In the genomic region with DNA sequence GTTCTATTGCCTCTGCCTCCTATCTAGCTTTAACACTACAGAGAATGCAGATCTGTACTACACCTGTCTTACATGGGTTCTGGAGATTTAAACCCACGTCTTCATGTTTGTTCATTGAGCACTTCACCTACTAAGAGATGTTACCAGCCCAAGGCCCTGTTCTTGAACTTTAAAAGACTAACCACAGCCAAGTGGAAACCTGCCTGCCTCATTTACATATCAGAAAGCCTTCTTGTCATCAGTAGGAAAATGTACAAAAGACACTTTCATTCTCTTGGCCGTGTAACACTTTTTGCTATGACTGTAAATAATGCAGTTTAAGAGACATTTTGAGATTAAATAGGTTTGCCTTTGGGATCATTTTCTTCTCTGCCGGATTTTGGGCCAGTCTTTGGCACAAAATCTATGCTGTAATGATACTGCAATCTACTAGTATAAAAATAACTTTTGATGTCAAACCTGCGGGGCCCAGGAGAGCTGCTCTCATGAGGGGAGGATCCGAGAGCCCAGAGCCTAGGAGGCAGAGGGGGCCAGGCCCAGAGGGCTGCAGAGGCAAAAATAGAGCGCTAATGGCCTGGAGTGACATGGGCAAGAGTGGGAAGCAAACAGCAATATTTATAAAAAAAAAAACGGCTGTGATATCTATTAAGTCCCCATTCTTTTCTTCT, we compare ENCODE assay signal across 9 mouse cellular contexts.
DNase-seq lines count a peak whose midpoint lies in the region; ATAC-seq and TF ChIP-seq lines count a peak whose summit lies in the region.
"Had no signal": no experiment of that assay in that cellular context is flagged by ENCODE, and none has a peak within 500 bp of the region (broad histone marks: within the 10 kb centered on the region; RNA-seq: fewer than 3 reads in every experiment).

No protein-coding gene starts in this region.

- H3K4me3 ChIP-seq in kidney, embryonic 15.5 days (replicated peaks) = peak overlapping the region; percentile 27; the same call in 1 of the 2 replicates
- peak overlapping the region in 1 of 3 experiments; percentile 44 for H3K4me3 ChIP-seq in CH12.LX (replicated peaks in 1 of 3; ENCODE audit: low read depth in 2 of 3, low read length in 2 of 3, poor library complexity in 1 of 3)
- H3K4me3 ChIP-seq in embryonic facial prominence, embryonic 14.5 days (ENCODE audit: low read depth, low read length) = peak overlapping the region; percentile 27; the same call in 1 of the 2 replicates
- H3K4me3 ChIP-seq in intestine, embryonic 16.5 days (ENCODE audit: low read length) = no peak overlapping the region
- H3K4me3 ChIP-seq: midbrain, embryonic 12.5 days had no signal

- ATAC-seq in kidney, embryonic 15.5 days (replicated peaks; ENCODE audit: low FRiP score) = no peak
- no peak for ATAC-seq in embryonic facial prominence, embryonic 14.5 days (ENCODE audit: low read depth)
- no peak for ATAC-seq in intestine, embryonic 16.5 days

- H3K27ac ChIP-seq in kidney, embryonic 15.5 days = no peak overlapping the region
- H3K27ac ChIP-seq in CH12.LX (ENCODE audit: insufficient read depth, low read depth) = no peak overlapping the region
- no peak overlapping the region for H3K27ac ChIP-seq in embryonic facial prominence, embryonic 14.5 days (replicated peaks; ENCODE audit: low read depth, low read length)
- H3K27ac ChIP-seq in intestine, embryonic 16.5 days (ENCODE audit: low read length) = no peak overlapping the region
- H3K27ac ChIP-seq: midbrain, embryonic 12.5 days had no signal

- H3K36me3 ChIP-seq in kidney, embryonic 15.5 days = no peaks in the 10 kb centered on the region
- no peaks in the 10 kb centered on the region for H3K36me3 ChIP-seq in CH12.LX (replicated peaks in 1 of 2; ENCODE audit: control insufficient read depth in 1 of 2, insufficient read depth in 1 of 2, low read length in 1 of 2)
- H3K36me3 ChIP-seq in embryonic facial prominence, embryonic 14.5 days (ENCODE audit: control insufficient read depth, insufficient read depth, low read length) = no peaks in the 10 kb centered on the region
- H3K36me3 ChIP-seq in intestine, embryonic 16.5 days (ENCODE audit: control insufficient read depth, insufficient read depth, low read length) = no peaks in the 10 kb centered on the region
- H3K36me3 ChIP-seq: midbrain, embryonic 12.5 days had no signal

- H3K4me1 ChIP-seq in kidney, embryonic 15.5 days = no peaks in the 10 kb centered on the region
- peaks cover 0 to 13% of the 10 kb centered on the region in 2 experiments; a peak in 2 of 4 replicates for H3K4me1 ChIP-seq in CH12.LX (ENCODE audit: control insufficient read depth in 1 of 2, insufficient read depth in 2 of 2)
- H3K4me1 ChIP-seq in embryonic facial prominence, embryonic 14.5 days (ENCODE audit: control insufficient read depth, insufficient read depth, low read length) = no peaks in the 10 kb centered on the region
- H3K4me1 ChIP-seq in intestine, embryonic 16.5 days (ENCODE audit: control insufficient read depth, insufficient read depth, low read length) = no peaks in the 10 kb centered on the region
- H3K4me1 ChIP-seq: midbrain, embryonic 12.5 days had no signal

- no peak overlapping the region for H3K9ac ChIP-seq in kidney, embryonic 15.5 days
- H3K9ac ChIP-seq in CH12.LX (ENCODE audit: insufficient read depth, low read depth) = no peak overlapping the region
- peak overlapping the region; percentile 37; the same call in 1 of the 2 replicates for H3K9ac ChIP-seq in embryonic facial prominence, embryonic 14.5 days (ENCODE audit: low read depth, low read length)
- no peak overlapping the region for H3K9ac ChIP-seq in intestine, embryonic 16.5 days (ENCODE audit: low read depth, low read length)
- H3K9ac ChIP-seq: midbrain, embryonic 12.5 days had no signal

- no peak for TF ChIP-seq CTCF in CH12.LX (conservative IDR thresholded peaks at IDR 0.05 in 1 of 2, IDR thresholded peaks at IDR 0.05 in 1 of 2; ENCODE audit: low read depth in 2 of 2, low read length in 2 of 2)

- in situ Hi-C loops in CH12.LX (cut with MboI; ENCODE audit: low pct_ligation_motif_present, low pct_unique_long_range_greater_than_20kb, low sequenced_read_pairs) = loop anchor here (5.0 to 25.0 kb wide), 2 partner anchors 632 to 1047 kb away; no protein-coding TSS in a partner anchor

- H3K27me3 ChIP-seq in kidney, embryonic 15.5 days = no peaks in the 10 kb centered on the region
- H3K27me3 ChIP-seq in CH12.LX (replicated peaks) = no peaks in the 10 kb centered on the region
- no peaks in the 10 kb centered on the region for H3K27me3 ChIP-seq in embryonic facial prominence, embryonic 14.5 days (replicated peaks; ENCODE audit: control insufficient read depth, insufficient read depth, low read length)
- no peaks in the 10 kb centered on the region for H3K27me3 ChIP-seq in intestine, embryonic 16.5 days (replicated peaks; ENCODE audit: control insufficient read depth, insufficient read depth, low read length)
- H3K27me3 ChIP-seq: midbrain, embryonic 12.5 days had no signal

- no peak for TF ChIP-seq EP300 in CH12.LX (IDR thresholded peaks at IDR 0.05; ENCODE audit: low read length)

- no peak for TF ChIP-seq POLR2A in CH12.LX (IDR thresholded peaks at IDR 0.05; ENCODE audit: low read depth, low read length)

- dilution Hi-C loops in CH12.LX (cut with MboI; ENCODE audit: extremely low pct_ligation_motif_present, extremely low pct_unique_long_range_greater_than_20kb, low sequenced_read_pairs) = no loop called here

- no peak for DNase-seq in kidney, postnatal 14 days
- DNase-seq in CH12.LX (ENCODE audit: extremely low read depth) = peak; percentile 43
- no peak for DNase-seq in embryonic facial prominence, embryonic 14.5 days (ENCODE audit: low spot score)
- peak; percentile 58 for DNase-seq in heart, postnatal 4 days
- no peak for DNase-seq in urinary bladder, adult 2 months (ENCODE audit: low spot score)
- no peak for DNase-seq in embryo, embryonic 9.5 days (ENCODE audit: extremely low spot score)

- no peak for TF ChIP-seq RAD21 in CH12.LX (IDR thresholded peaks at IDR 0.05; ENCODE audit: low read depth, low read length)

- WGBS in kidney, embryonic 15.5 days = 74% methylated on average over 7 of the region's 7 CpGs
- WGBS in embryonic facial prominence, embryonic 14.5 days = 58% methylated on average over 7 of the region's 7 CpGs
- 69% methylated on average over 7 of the region's 7 CpGs for WGBS in intestine, embryonic 16.5 days

- H3K4me2 ChIP-seq in kidney, embryonic 15.5 days = peak overlapping the region; percentile 49; the same call in 1 of the 2 replicates
- peak overlapping the region; percentile 54 for H3K4me2 ChIP-seq in CH12.LX (ENCODE audit: insufficient read depth, low read depth, poor library complexity, severe bottlenecking)
- peak overlapping the region; percentile 47; the same call in 1 of the 2 replicates for H3K4me2 ChIP-seq in embryonic facial prominence, embryonic 14.5 days (ENCODE audit: low read depth, low read length)
- no peak overlapping the region for H3K4me2 ChIP-seq in intestine, embryonic 16.5 days (ENCODE audit: low read depth, low read length)
- H3K4me2 ChIP-seq: midbrain, embryonic 12.5 days had no signal

- H3K9me3 ChIP-seq in kidney, embryonic 15.5 days (replicated peaks) = no peaks in the 10 kb centered on the region
- H3K9me3 ChIP-seq in CH12.LX (replicated peaks; ENCODE audit: low read length) = peaks cover 3% of the 10 kb centered on the region
- 0 out of 2 replicates have a peak, but pooled peaks cover 5% of the 10 kb centered on the region for H3K9me3 ChIP-seq in embryonic facial prominence, embryonic 14.5 days (ENCODE audit: control insufficient read depth, low read length)
- no peaks in the 10 kb centered on the region for H3K9me3 ChIP-seq in intestine, embryonic 16.5 days (ENCODE audit: control insufficient read depth, low read length)
- H3K9me3 ChIP-seq: midbrain, embryonic 12.5 days had no signal

- H3K79me2 ChIP-seq in CH12.LX (replicated peaks; ENCODE audit: control insufficient read depth, extremely low read depth, insufficient read depth, poor library complexity, severe bottlenecking) = no peaks in the 10 kb centered on the region

TF ChIP-seq in CH12.LX, 34 proteins besides CTCF, POLR2A, EP300 and RAD21:
- no peak for TF ChIP-seq MYC (IDR thresholded peaks at IDR 0.05; ENCODE audit: low read depth, low read length)
- no peak for TF ChIP-seq JUN (IDR thresholded peaks at IDR 0.05; ENCODE audit: insufficient read depth, low read depth, low read length)
- TF ChIP-seq ZKSCAN1 (IDR thresholded peaks at IDR 0.05; ENCODE audit: borderline replicate concordance, low read depth, low read length) = no peak
- TF ChIP-seq HCFC1 (IDR thresholded peaks at IDR 0.05; ENCODE audit: low read depth, low read length) = no peak
- TF ChIP-seq MXI1 (IDR thresholded peaks at IDR 0.05; ENCODE audit: low read depth, low read length) = no peak
- TF ChIP-seq BHLHE40 (IDR thresholded peaks at IDR 0.05; ENCODE audit: low read depth, low read length) = no peak
- no peak for TF ChIP-seq CHD2 (IDR thresholded peaks at IDR 0.05; ENCODE audit: low read length)
- no peak for TF ChIP-seq PAX5 (IDR thresholded peaks at IDR 0.05; ENCODE audit: low read length)

Comparison
In these comparisons a context has a peak if more than half of its experiments do, and no peak if none do; other contexts are left out.
1. DNase-seq: peak in CH12.LX (single experiment) and heart, postnatal 4 days (single experiment); none in kidney, postnatal 14 days (single experiment), embryonic facial prominence, embryonic 14.5 days (single experiment), urinary bladder, adult 2 months (single experiment) and embryo, embryonic 9.5 days (single experiment).